Mouse (Mus musculus) T-helper 1 cell (primary cell): ENCODE data around the gene Rbbp8nl.
"Not testable (repeated sequence)": the region's sequence is repeated elsewhere in the genome, so short reads cannot be mapped to it uniquely, and the experiment has no call there.

Experiments used
- in situ Hi-C: fragments of 300-600 bp; cut with MboI, MseI; formaldehyde crosslinking; loops from one replicate; pipeline ENCODE4 v1.15.1; 2025; ENCODE audit warnings: high pct_unique_total_duplicates

Gene Rbbp8nl

DNA sequence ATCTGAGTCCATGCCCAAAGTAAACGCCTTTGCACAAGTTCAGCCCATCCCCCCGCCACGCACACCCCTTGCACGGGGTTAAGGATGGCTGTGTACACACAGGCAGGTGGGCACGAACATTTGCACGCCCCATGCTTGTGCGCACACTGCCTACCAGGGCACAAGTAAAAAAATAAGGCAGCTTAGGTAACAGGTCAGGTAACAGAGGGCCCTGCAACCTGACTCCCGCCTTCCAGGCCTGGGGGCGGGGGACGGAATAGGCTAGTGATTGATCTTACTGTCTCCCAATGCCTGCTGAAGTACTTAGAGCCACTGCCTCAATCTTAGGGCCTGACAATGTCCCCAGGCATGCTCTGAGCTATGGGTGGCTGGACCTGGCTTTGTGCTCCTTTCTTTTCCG lies 713 bp downstream of the Rbbp8nl start:
- in situ Hi-C loops: no loop called here

DNA sequence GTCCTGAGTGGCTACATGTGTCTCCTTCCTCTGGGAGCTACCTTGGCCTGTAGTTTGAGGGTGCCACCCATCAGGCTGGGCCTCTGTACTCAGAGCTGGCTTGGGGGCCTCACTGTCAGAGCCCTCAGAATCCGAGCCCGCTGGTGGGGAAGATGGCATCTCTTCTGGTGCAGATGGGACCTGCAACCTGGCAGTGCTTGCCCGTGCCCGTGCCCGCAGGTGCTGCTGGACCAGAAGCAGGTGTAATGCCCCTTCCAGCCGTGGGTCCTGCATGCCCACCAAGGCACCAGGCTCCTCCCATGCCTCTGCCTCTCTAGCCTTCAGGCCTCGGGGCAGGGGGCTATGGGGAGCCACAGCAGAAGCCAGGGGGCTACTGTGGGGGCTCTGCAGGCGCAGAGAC lies 10.4 kb downstream of the Rbbp8nl start:
- in situ Hi-C loops: loop anchor here (5.0 kb wide), 1 partner anchor 73 kb away; no protein-coding TSS in a partner anchor

DNA sequence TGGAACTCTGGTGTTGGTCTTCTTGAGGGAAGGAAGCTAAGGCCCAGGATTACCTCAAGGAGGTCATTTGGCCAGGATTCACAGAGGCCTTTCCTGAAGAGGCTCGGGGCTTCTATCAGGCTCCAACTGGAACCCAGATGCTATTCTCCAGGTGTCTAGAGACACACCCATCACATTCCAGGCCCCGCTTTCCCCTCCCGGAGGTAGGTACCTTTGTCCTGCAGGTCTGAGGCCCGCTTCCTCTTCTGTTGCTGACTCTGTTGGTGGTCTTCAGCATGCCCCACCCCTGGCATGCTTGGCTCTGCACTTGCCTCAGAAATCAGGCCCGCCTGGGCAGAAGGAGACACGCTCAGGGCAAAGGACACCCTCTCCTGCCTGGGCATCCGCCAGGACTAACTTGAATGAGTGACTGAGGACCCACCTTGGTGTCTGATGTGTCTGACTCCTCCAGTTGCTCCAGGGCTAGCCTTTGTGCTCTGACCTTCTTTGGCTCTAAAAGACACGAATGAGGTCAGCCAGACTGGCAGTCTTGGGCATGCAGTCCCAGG lies 11.8 kb downstream of the Rbbp8nl start:
- in situ Hi-C loops: loop anchor here (5.0 kb wide), 1 partner anchor 74 kb away; no protein-coding TSS in a partner anchor

- in situ Hi-C loops: loop anchor here (5.0 kb wide), 1 partner anchor 75 kb away; no protein-coding TSS in a partner anchor
Measured at GRCm38 (mm10) chr2:180276851-180277259, 12.8 kb downstream of the Rbbp8nl start.

- in situ Hi-C loops: loop anchor here (5.0 kb wide), 1 partner anchor 76 kb away; no protein-coding TSS in a partner anchor
Measured at GRCm38 (mm10) chr2:180276385-180276784, 13.3 kb downstream of the Rbbp8nl start.

DNA sequence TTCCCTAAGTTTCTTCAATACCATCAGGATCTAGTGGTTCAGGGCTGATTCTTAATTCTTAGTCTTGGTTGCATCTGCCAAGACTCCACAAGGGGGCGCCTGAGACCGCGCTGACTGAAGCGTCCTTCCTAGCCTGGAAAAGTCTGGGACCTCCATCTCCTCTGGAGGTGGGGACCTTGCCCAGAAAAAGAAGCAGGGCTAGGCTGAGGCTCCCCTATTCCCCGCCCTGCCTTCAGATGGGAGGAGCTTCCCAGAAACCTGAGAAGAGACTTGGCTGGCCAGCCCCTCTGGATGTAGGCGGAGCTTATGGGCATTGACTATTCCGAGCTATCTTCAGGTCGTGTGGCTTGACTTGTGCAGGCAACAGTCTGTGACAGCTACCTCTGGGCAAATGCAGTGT lies 13.8 kb downstream of the Rbbp8nl start:
- in situ Hi-C loops: loop anchor here (5.0 kb wide), 1 partner anchor 76 kb away; no protein-coding TSS in a partner anchor

DNA sequence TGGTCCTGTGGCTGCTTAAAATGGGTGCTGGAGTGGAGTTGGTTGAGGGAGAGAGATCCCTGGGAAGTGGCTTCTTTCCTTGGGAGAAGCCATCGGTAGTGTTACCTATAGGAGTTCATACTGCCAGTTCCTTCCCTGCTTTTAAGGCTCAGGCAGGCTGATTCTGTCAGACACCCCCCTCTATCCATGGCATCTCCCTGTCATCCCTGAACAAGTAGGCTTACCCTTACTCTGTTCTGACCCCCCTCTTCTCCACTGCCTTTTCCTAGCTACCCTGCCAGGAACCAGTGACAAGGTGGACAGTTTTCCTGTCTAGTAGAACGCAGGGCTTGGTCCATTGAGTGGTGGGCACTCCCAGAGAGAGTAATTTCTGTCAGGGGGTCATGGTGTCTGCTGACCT lies 15.2 kb downstream of the Rbbp8nl start:
- in situ Hi-C loops: no loop called here

DNA sequence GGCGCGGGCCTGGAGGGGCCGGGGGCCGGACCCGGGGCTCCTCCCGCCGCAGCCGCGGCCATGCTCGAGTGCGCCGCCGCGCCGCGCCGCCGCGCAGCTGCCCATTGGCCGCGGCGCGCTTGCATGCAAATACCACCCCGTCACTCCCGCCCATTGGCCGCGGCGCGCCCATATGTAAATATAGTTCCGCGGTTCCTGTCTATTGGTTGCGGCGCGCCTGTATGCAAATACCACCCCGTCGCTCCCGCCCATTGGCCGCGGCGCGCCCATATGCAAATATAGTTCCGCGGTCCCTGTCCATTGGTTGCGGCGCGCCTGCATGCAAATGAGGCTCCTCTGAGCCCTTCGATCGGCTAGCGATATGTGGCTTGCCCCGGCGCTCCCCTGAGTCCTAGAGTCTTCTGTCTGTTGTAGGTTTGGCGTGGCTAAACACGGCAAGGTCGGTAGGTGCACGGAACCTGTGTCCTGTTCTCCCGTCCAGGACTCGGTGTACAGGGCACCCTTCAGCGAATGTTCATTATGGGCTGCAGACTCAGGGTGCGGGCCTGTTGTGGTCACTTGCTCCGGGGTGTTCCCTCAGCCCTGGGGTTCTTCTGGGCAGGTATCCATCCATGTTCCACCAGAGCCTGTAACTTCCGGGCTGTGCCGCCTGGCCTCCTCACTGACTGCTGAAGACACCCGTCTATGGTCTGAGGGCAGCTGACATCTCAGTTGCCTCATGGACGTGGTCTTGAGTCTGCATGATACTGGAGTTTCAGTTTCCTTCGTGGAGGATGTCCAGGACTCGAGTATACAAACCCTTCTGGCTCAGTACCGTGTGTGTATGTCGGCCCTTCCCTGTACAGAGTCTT lies 16.1 kb downstream of the Rbbp8nl start, which contains the start of gene Cables2:
Gene Cables2, minus strand, starts transcription at position 103 of the 851 bp plus-strand sequence.
- in situ Hi-C loops: no loop called here

DNA sequence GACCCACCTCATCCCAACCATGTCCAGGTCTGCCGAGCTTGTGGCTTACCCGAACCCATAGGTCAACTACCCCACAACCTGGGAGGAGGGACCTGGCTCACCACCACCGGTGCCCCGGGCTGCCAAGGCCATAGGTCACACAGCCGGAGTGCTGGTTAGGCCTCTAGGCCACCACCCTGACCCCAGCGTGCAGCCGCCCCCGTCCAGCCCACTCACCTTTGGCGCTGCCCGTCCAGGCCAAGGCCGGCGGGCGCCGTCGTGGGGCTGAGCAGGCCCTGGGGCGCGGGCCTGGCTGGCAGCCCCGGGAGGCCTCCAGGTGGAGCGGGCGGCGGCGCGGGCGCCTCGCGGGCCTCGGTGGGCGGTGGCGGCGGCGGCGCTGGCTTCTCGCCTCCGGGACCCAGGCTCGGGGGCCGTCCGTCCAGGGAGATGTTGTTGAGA lies 16.8 kb downstream of the Rbbp8nl start:
- in situ Hi-C loops: no loop called here

- in situ Hi-C loops: no loop called here
Measured at GRCm38 (mm10) chr2:180271804-180272395, 17.8 kb downstream of the Rbbp8nl start.

DNA sequence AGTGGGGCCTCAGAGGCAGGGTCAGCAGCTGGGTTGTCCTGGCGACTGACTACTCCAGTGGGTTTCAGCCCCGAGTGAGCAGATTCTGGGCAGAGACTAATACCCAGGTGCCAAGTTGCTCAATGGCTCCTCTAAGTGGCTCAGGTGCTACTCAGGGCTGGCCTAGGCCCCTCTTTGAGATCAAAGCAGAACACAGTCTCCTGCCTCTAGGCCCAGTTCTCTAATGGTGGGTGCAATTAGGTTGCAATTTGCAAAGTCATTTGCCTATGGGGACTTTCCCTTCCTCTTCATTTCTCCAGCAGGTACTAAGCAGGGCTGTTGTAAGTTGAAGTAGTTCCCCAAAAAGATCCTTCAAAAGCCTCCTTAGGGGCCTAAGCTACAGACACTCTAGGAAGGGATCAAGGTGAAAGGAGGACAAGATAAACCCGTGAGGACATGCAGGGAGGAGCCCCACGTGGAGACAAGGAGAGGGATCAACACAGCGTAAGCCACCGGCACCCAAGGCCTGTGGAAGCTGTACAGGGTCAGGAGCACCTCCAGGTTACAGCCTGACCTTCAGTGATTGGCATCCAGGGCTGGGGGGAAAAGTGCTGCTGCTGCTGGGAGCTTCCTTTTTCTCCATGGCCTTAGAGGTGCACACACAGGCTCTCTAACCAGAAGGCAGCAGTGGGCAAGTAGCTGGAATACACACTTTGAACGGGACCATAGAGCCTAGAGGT lies 19.0 kb downstream of the Rbbp8nl start:
- in situ Hi-C loops: no loop called here

DNA sequence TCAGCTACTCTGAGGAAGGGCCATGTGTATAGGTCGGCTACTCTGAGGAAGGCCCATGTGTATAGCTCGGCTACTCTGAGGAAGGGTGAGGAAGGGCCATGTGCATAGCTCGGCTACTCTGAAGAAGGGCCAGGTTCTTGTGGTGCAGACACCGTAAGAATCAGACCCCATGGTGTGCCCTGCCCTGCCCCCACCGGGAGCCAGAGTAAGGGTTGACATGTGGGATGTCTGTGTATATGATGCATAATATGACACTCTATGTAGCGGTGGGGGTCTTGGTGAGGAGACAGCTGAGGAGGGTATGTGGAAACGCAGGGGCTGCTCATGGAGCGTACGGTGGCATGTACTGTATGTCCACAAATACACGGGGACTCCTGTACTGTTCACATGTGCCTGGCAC lies 20.4 kb downstream of the Rbbp8nl start:
- in situ Hi-C loops: loop anchor here (5.0 kb wide), 1 partner anchor 237 kb away; no protein-coding TSS in a partner anchor

DNA sequence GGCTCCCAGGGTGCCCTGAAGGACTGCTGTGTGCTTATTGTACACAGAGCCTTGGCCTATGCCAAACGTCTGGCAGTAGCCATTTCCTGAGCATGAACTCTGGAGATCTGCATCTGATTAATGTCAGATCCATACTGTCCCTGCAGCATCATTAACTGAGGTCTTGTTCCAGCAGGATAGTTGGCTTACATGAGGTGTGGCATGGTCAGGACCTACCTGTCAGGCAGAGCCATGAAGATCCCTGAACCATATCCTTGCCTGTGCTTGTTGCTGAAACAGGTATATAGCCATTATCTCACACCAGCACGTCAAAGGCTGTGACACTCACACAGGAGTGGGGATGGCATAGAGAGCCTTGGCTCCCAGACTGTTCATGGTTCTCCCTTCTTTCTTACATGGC lies 21.7 kb downstream of the Rbbp8nl start:
- in situ Hi-C loops: loop anchor here (5.0 kb wide), 1 partner anchor 236 kb away; no protein-coding TSS in a partner anchor

GRCm38 (mm10) chr2:180262891-180263290 lies 26.8 kb downstream of the Rbbp8nl start:
- in situ Hi-C loops: no loop called here

DNA sequence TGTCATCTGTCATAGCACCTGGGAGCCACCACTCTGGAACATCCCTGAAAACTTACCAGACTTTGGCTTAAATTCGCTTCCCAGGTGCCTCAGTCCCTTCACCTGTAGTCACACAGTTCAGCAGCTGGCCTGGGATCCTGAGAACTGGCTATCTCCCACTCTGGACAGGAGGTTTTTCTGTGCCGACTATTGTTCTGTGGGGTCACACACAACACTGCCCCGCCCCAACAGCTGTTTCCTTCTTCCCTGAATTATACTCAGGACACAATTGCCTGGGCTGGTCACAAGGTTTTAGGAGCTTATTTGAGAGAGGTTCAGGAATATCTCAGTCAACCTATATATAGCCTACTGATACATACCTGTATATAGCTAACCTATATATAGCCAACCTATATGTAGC lies 27.2 kb downstream of the Rbbp8nl start:
- in situ Hi-C loops: no loop called here

DNA sequence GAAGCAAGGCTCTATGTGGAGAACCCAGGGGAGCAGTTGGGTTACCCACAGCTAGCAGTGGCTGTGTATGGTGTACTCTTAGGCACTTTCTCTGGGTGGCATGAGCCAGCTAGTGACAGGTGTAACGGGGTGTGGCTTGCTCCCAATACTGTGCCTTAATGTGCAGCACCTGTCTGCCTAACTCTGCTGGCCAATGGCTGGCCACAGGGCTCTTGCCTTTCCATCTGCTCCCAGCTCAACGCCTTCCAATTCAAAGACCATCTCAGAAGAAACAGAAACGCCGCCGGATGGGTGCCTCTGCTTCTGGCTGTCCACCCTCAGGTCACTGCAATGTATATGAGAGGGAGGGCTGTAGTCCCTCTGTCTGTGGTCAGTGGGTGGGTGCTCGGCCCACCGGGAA lies 27.8 kb downstream of the Rbbp8nl start:
- in situ Hi-C loops: no loop called here

DNA sequence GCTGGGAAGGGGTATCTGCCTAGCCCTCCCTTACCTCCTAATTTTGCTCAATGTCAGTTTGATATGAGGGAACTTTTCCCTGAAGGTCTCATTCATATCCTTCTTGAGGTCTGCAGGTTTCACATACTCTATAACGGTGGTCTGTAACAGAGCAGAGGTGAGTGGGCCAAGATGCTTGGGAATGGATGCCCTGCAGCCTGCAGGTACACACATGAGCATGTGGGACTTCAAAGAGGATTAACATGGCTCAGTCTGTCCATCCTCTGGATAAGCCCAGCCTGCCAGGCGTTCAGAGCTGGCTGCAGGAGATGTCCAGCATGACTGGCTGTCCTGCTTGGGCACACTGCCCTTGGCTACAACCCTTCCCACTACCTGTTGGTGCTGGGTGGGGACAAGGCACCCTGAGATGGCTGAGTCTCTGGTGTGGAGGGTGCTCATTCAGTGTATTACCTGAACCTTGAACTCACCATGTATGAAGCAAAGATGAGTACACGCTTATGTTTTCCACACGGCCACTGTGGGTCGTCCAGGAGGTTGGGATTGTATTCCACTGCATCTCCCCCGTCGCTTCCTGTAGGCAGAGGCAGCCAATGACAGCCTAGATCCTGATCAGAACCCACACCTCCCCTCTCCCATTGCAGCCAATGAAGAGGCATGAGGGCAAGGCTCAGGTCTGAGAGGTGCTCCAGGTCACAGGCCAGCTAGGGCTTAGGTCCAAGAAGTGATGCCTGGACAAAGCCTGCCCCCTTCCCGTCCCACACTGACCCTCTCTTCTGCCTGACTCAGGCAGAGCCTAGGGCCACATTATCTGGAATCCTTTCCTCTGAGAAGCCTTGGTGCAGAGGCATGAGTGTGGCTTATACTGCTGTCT lies 28.8 kb downstream of the Rbbp8nl start:
- in situ Hi-C loops: no loop called here

DNA sequence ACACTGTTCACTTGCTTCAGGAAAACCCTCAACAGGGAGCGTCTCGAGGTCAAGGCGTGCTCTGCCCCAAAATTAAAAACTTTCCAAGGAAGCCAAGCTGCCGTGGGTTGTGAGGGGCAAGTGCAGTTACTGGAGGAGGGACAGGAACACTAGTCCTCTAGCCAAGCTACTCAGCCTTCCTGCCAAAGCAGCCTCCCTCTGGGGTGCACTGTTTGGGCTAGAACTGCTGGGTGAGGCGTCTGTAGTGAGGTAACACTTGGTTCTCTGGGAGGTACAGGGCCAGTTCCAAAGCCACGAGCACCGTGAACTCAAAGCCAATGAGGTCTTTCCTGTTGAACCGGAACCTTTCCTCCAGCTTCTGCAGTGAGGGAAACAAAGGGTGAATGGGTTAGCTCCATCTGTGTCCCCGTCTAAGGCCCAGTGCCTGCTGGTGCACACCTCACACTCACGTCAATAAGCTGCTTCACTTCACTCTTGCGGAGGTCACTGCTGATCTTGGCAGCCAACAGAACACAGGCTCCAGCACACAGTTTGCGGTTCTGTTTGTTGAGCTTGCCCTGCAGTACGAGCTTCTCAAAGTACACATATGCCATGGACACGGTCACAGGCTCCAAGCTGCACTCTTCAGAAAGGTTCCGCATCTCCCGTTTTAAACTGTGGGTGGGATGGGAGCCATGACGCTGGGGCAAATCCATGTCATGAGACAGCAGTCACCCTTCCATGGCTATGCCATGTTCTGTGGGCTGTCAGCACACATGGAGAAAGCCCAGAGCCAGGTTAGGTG lies 29.7 kb downstream of the Rbbp8nl start:
- in situ Hi-C loops: not testable (repeated sequence)

- in situ Hi-C loops: not testable (repeated sequence)
Measured at GRCm38 (mm10) chr2:180258951-180259484, 30.7 kb downstream of the Rbbp8nl start.
